Mouse (Mus musculus): ENCODE data around the gene Ptges. TPM values are rescaled to one million over a fixed set of nuclear protein-coding genes. Genes with fewer than 3 reads are reported as not detected.
A peak's percentile ranks its signal among the peaks of the same experiment; 100 is the strongest.

Ptges gene
- total and polyA plus RNA-seq, 2 experiments from 2014 or later: 6.7 to 8.0 TPM

GRCm38 (mm10) chr2:30902256-30902655 is 27.4 kb downstream of the Ptges start:
- Histone ChIP-seq H3K27me3 (ENCODE audit: insufficient read depth, low read length) (no peaks in the 10 kb centered on the region), H3K4me2 (ENCODE audit: low read depth, low read length, poor library complexity, severe bottlenecking) (peak overlapping the region; percentile 61), H3K4me3 (ENCODE audit: low read depth, low read length) (peak overlapping the region; percentile 39), H3K4me1 (ENCODE audit: insufficient read depth, low read length) (peaks cover 5% of the 10 kb centered on the region), H3K27ac (ENCODE audit: low read depth, low read length) (no peak overlapping the region), H3K9me3 (ENCODE audit: low read length) (no peaks in the 10 kb centered on the region), H3K9ac (replicated peaks; ENCODE audit: low read length, poor library complexity, severe bottlenecking) (peak overlapping the region; percentile 55; the same call in 1 of the 2 replicates), H3K36me3 (ENCODE audit: insufficient read depth, low read length) (no peaks in the 10 kb centered on the region)
- DNase-seq (ENCODE audit: low spot score) (no peak), ATAC-seq (ENCODE audit: low FRiP score) (no peak)
- no peak for TF ChIP-seq CTCF (IDR thresholded peaks at IDR 0.05)
- 47% methylated on average over 8 of the region's 8 CpGs for WGBS

GRCm38 (mm10) chr2:30901646-30902160 is 28.0 kb downstream of the Ptges start:
- no peak overlapping the region for H3K4me3 ChIP-seq (ENCODE audit: low read depth, low read length)
- no peaks in the 10 kb centered on the region for H3K9me3 ChIP-seq (ENCODE audit: low read length)
- no peak overlapping the region for H3K27ac ChIP-seq (ENCODE audit: low read depth, low read length)
- H3K4me1 ChIP-seq (ENCODE audit: insufficient read depth, low read length): peaks cover 5% of the 10 kb centered on the region
- ATAC-seq (ENCODE audit: low FRiP score) (no peak), DNase-seq (ENCODE audit: low spot score) (no peak)
- WGBS: 67% methylated on average over 6 of the region's 6 CpGs
- no peak overlapping the region for H3K9ac ChIP-seq (replicated peaks; ENCODE audit: low read length, poor library complexity, severe bottlenecking)
- no peak for TF ChIP-seq CTCF (IDR thresholded peaks at IDR 0.05)
- 0 out of 2 replicates have a peak overlapping the region, but pooled peaks have one; percentile 61 for H3K4me2 ChIP-seq (ENCODE audit: low read depth, low read length, poor library complexity, severe bottlenecking)
- no peaks in the 10 kb centered on the region for H3K36me3 ChIP-seq (ENCODE audit: insufficient read depth, low read length)
- H3K27me3 ChIP-seq (ENCODE audit: insufficient read depth, low read length): no peaks in the 10 kb centered on the region

GRCm38 (mm10) chr2:30899397-30900069 is 30.1 kb downstream of the Ptges start:
- no peaks in the 10 kb centered on the region for H3K36me3 ChIP-seq (ENCODE audit: insufficient read depth, low read length)
- ATAC-seq (ENCODE audit: low FRiP score): no peak

GRCm38 (mm10) chr2:30897291-30897690 is 32.4 kb downstream of the Ptges start:
- Histone ChIP-seq H3K4me1 (ENCODE audit: insufficient read depth, low read length) (no peaks in the 10 kb centered on the region), H3K27ac (ENCODE audit: low read depth, low read length) (no peak overlapping the region), H3K4me3 (ENCODE audit: low read depth, low read length) (no peak overlapping the region), H3K4me2 (ENCODE audit: low read depth, low read length, poor library complexity, severe bottlenecking) (no peak overlapping the region), H3K27me3 (ENCODE audit: insufficient read depth, low read length) (no peaks in the 10 kb centered on the region), H3K36me3 (ENCODE audit: insufficient read depth, low read length) (no peaks in the 10 kb centered on the region), H3K9ac (replicated peaks; ENCODE audit: low read length, poor library complexity, severe bottlenecking) (no peak overlapping the region), H3K9me3 (ENCODE audit: low read length) (no peaks in the 10 kb centered on the region)
- ATAC-seq (ENCODE audit: low FRiP score) (no peak), DNase-seq (ENCODE audit: low spot score) (no peak)
- WGBS: 50% methylated on average over 6 of the region's 6 CpGs
- no peak for TF ChIP-seq CTCF (IDR thresholded peaks at IDR 0.05)

More at GRCm38 (mm10) chr2:30899397-30900069, 30.1 kb downstream of the Ptges start:
- no peaks in the 10 kb centered on the region for H3K27me3 ChIP-seq (ENCODE audit: insufficient read depth, low read length)
- H3K9ac ChIP-seq (replicated peaks; ENCODE audit: low read length, poor library complexity, severe bottlenecking): no peak overlapping the region
- no peak for TF ChIP-seq CTCF (IDR thresholded peaks at IDR 0.05)
- no peak for DNase-seq (ENCODE audit: low spot score)
- 88% methylated on average over 14 of the region's 14 CpGs for WGBS
- H3K4me2 ChIP-seq (ENCODE audit: low read depth, low read length, poor library complexity, severe bottlenecking): no peak overlapping the region
- H3K27ac ChIP-seq (ENCODE audit: low read depth, low read length): no peak overlapping the region
- peaks cover 5% of the 10 kb centered on the region for H3K4me1 ChIP-seq (ENCODE audit: insufficient read depth, low read length)
- no peak overlapping the region for H3K4me3 ChIP-seq (ENCODE audit: low read depth, low read length)
- H3K9me3 ChIP-seq (ENCODE audit: low read length): no peaks in the 10 kb centered on the region

- H3K36me3 ChIP-seq (ENCODE audit: insufficient read depth, low read length): no peaks in the 10 kb centered on the region
- DNase-seq (ENCODE audit: low spot score): no peak
- no peaks in the 10 kb centered on the region for H3K4me1 ChIP-seq (ENCODE audit: insufficient read depth, low read length)
- H3K27ac ChIP-seq (ENCODE audit: low read depth, low read length): no peak overlapping the region
- H3K27me3 ChIP-seq (ENCODE audit: insufficient read depth, low read length): no peaks in the 10 kb centered on the region
- no peak for TF ChIP-seq CTCF (IDR thresholded peaks at IDR 0.05)
- H3K9me3 ChIP-seq (ENCODE audit: low read length): no peaks in the 10 kb centered on the region
- no peak overlapping the region for H3K9ac ChIP-seq (replicated peaks; ENCODE audit: low read length, poor library complexity, severe bottlenecking)
- 90% methylated on average over 7 of the region's 7 CpGs for WGBS
- no peak overlapping the region for H3K4me2 ChIP-seq (ENCODE audit: low read depth, low read length, poor library complexity, severe bottlenecking)
- no peak overlapping the region for H3K4me3 ChIP-seq (ENCODE audit: low read depth, low read length)
- no peak for ATAC-seq (ENCODE audit: low FRiP score)
These were observed 35.7 kb downstream of the Ptges start for GRCm38 (mm10) chr2:30893946-30894345.

GRCm38 (mm10) chr2:30893399-30893798 is 36.3 kb downstream of the Ptges start:
- WGBS: 56% methylated on average over 6 of the region's 6 CpGs
- Histone ChIP-seq H3K9me3 (ENCODE audit: low read length) (no peaks in the 10 kb centered on the region), H3K27ac (ENCODE audit: low read depth, low read length) (no peak overlapping the region), H3K27me3 (ENCODE audit: insufficient read depth, low read length) (no peaks in the 10 kb centered on the region), H3K4me1 (ENCODE audit: insufficient read depth, low read length) (no peaks in the 10 kb centered on the region), H3K4me3 (ENCODE audit: low read depth, low read length) (no peak overlapping the region), H3K36me3 (ENCODE audit: insufficient read depth, low read length) (no peaks in the 10 kb centered on the region), H3K4me2 (ENCODE audit: low read depth, low read length, poor library complexity, severe bottlenecking) (no peak overlapping the region), H3K9ac (replicated peaks; ENCODE audit: low read length, poor library complexity, severe bottlenecking) (no peak overlapping the region)
- ATAC-seq (ENCODE audit: low FRiP score) (no peak), DNase-seq (ENCODE audit: low spot score) (no peak)
- no peak for TF ChIP-seq CTCF (IDR thresholded peaks at IDR 0.05)

Measured in midbrain, postnatal 0 days (tissue).